Mouse (Mus musculus): Measurements from ENCODE around the gene Mpc1.
"Not testable (repeated sequence)": the region's sequence is repeated elsewhere in the genome, so short reads cannot be mapped to it uniquely, and the experiment has no call there.

DNA sequence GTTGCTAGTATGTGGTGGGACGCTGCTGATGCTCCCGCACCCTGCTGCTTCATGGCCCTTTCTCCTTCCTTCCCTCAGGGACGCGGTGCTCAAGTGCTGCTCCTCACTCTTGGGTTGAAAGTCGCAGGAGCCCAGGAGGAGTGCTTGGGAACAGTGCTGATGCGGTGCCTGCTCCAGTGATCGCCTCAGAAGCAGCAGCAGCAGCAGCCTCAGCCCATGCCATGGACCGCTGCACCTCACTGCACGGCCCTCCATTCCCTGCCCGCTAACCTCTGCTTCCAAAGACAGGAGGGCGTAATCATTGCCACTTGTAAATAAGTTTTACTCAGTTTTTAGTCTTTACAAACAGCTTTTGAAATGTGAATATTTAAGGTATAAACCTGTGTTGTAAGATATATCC lies 44.2 kb downstream of the Mpc1 start:
- not testable (repeated sequence) for TF ChIP-seq CTCF (IDR thresholded peaks at IDR 0.05; ENCODE audit: extremely low read depth, insufficient read depth, insufficient read length, insufficient replicate concordance); POLR2A (IDR thresholded peaks at IDR 0.05; ENCODE audit: low read depth, low read length)
